Mouse (Mus musculus): ENCODE measurements around the gene Exoc2. TPM values are rescaled to one million over a fixed set of nuclear protein-coding genes. Genes with fewer than 3 reads are reported as not detected.

The Exoc2 gene
- 26.0 and 27.0 TPM in 2 replicates for total RNA-seq (2012; rRNA removed)
- polyA plus RNA-seq (2012; ENCODE audit: insufficient read depth in 1 of 2, insufficient read length in 2 of 2, low read depth in 1 of 2, low replicate concordance in 2 of 2, missing spikeins in 1 of 2), result 10 to 100 TPM in 1 of 2 experiments, not detected in 1; 22.1 TPM

DNA sequence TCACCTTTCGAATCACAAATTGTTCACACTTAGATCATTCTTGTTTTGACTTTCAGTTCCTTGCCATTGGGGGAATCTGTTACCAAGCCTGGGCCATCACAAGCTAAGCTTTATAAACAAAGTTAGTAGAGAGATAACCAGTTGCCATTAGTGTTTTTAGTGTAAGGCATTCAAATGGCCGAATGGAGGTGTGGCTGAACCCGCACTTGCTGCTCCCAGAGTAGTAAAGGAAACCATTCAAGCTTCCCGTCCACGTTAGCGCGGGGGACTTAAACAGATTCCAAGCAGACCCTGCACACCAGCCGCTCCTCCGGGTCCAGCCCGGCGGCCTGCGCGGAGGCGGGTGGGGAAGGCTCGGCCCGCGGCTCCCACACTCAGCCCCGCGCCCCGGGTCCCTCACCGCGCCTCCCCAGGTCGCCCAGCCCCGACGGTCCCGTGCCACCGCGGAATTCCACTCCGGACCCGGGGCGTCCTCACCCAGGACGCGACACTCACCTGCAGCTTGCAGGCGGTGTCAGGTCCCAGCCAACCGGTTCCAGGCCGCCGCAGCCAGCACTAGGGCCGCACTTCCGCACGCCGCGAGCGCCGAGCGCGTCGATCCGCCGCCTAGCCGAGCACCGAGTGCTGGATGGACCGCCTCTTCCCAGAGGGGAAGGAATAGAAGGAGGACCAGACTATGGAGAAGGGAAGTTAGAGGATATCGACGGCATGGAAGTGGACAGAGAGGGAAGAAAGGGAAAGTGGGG, at the start of gene Exoc2, which contains the start of gene Gm5447:
Exoc2 (minus strand) TSS at position 593 of the 746 bp plus-strand sequence.
Gm5447 (plus strand) TSS at position 704 of the 746 bp plus-strand sequence.
- H3K36me3 ChIP-seq (ENCODE audit: control insufficient read depth in 1 of 2, insufficient read depth in 2 of 2, low read length in 2 of 2), result peaks cover 0 to 25% of the 10 kb centered on the region in 2 experiments; a peak in 2 of 4 replicates
- peaks cover 10 to 19% of the 10 kb centered on the region in 2 experiments for H3K4me1 ChIP-seq (ENCODE audit: control insufficient read depth in 1 of 2, insufficient read depth in 2 of 2, low read length in 2 of 2)
- no peaks in the 10 kb centered on the region for H3K27me3 ChIP-seq (ENCODE audit: control insufficient read depth in 1 of 2, insufficient read depth in 2 of 2, low read length in 2 of 2)
- H3K4me3 ChIP-seq (ENCODE audit: control insufficient read depth in 1 of 2, insufficient read depth in 1 of 2, low read depth in 2 of 2, low read length in 2 of 2), result peak within 1 kb of the TSS; percentile 87
- peaks cover 20% of the 10 kb centered on the region for H3K79me2 ChIP-seq (ENCODE audit: control insufficient read depth, insufficient read depth, low read length, poor library complexity)
- H3K9me3 ChIP-seq (replicated peaks; ENCODE audit: insufficient read depth, low read length), result no peaks in the 10 kb centered on the region
- peak; percentile 88 for DNase-seq (ENCODE audit: low read depth, low spot score)
- H3K27ac ChIP-seq (ENCODE audit: control insufficient read depth, low read depth, low read length), result peak within 1 kb of the TSS; percentile 70
- no peak for TF ChIP-seq MYC (IDR thresholded peaks at IDR 0.05; ENCODE audit: low read depth, low read length)
- no peak for TF ChIP-seq NRF1 (IDR thresholded peaks at IDR 0.05; ENCODE audit: insufficient read depth, low read depth, low read length, poor library complexity, severe bottlenecking)
- TF ChIP-seq HCFC1 (IDR thresholded peaks at IDR 0.05; ENCODE audit: low read depth, low read length), result peak; percentile 92
- TF ChIP-seq POLR2AphosphoS2 (IDR thresholded peaks at IDR 0.05; ENCODE audit: low read length), result no peak; the same call in 1 of the 2 replicates
- TF ChIP-seq CTCF (IDR thresholded peaks at IDR 0.05 in 2 of 3, conservative IDR thresholded peaks at IDR 0.05 in 1 of 3; ENCODE audit: control insufficient read depth in 1 of 3, insufficient read depth in 1 of 3, low read depth in 2 of 3, low read length in 3 of 3, poor library complexity in 1 of 3, severe bottlenecking in 1 of 3), result no peak
- peak; percentile 27; the same call in 1 of the 2 replicates for TF ChIP-seq ETS1 (IDR thresholded peaks at IDR 0.05; ENCODE audit: low read depth, low read length)
- TF ChIP-seq ELF1 (IDR thresholded peaks at IDR 0.05; ENCODE audit: low read depth, low read length), result peak; percentile 98
- TF ChIP-seq TBP (IDR thresholded peaks at IDR 0.05; ENCODE audit: low read depth, low read length), result no peak
- peak in 1 of 2 experiments; percentile 71; a peak in 2 of 4 replicates for TF ChIP-seq POLR2A (IDR thresholded peaks at IDR 0.05; ENCODE audit: control insufficient read depth in 1 of 2, insufficient read depth in 1 of 2, low read depth in 1 of 2, low read length in 2 of 2, poor library complexity in 1 of 2)
- peak; percentile 39; the same call in 1 of the 2 replicates for TF ChIP-seq RCOR1 (IDR thresholded peaks at IDR 0.05; ENCODE audit: low read depth, low read length)
- 0 out of 2 replicates have a peak, but pooled peaks have one; percentile 59 for TF ChIP-seq UBTF (IDR thresholded peaks at IDR 0.05; ENCODE audit: borderline replicate concordance, insufficient read depth, low read depth, low read length)
- TF ChIP-seq E2F4 (IDR thresholded peaks at IDR 0.05; ENCODE audit: borderline replicate concordance, low read depth, low read length), result no peak
- TF ChIP-seq SIN3A (IDR thresholded peaks at IDR 0.05; ENCODE audit: low read length), result peak; percentile 97
- peak in 1 of 2 experiments; percentile 34; a peak in 1 of 4 replicates for TF ChIP-seq EP300 (IDR thresholded peaks at IDR 0.05; ENCODE audit: low read depth in 1 of 2, low read length in 2 of 2)
- peak; percentile 42; the same call in 1 of the 2 replicates for TF ChIP-seq TCF12 (IDR thresholded peaks at IDR 0.05; ENCODE audit: low read depth, low read length)
- peak; percentile 71 for TF ChIP-seq NELFE (IDR thresholded peaks at IDR 0.05; ENCODE audit: low read depth, low read length)
- TF ChIP-seq MEF2A (IDR thresholded peaks at IDR 0.05; ENCODE audit: extremely low read depth, insufficient replicate concordance, low read depth, low read length, poor library complexity, severe bottlenecking), result peak; percentile 16; the same call in 1 of the 2 replicates
- TF ChIP-seq MYB (IDR thresholded peaks at IDR 0.05; ENCODE audit: low read depth, low read length), result peak; percentile 36; the same call in 1 of the 2 replicates
- no peak for TF ChIP-seq ZC3H11A (IDR thresholded peaks at IDR 0.05; ENCODE audit: low read depth, low read length)
- TF ChIP-seq ZMIZ1 (IDR thresholded peaks at IDR 0.05; ENCODE audit: low read depth, low read length), result no peak
- TF ChIP-seq MXI1 (IDR thresholded peaks at IDR 0.05; ENCODE audit: low read depth, low read length), result peak; percentile 82
- peak within 1 kb of the TSS; percentile 84 for H3K9ac ChIP-seq (ENCODE audit: control insufficient read depth, low read depth, low read length, poor library complexity, severe bottlenecking)
